Mouse (Mus musculus) gastrocnemius, adult 8-10 months (tissue): Measurements from ENCODE around the gene Ric1. TPM values are rescaled to one million over a fixed set of nuclear protein-coding genes. Genes with fewer than 3 reads are reported as not detected.

ENCODE experiments used
- DNase-seq, 2 experiments: peaks; one replicate each; pipeline ENCODE4 v3.0.0; 2022; ENCODE audit warnings: low spot score in 2 of 2
- total RNA-seq, 4 experiments: library from RNA; stranded (reverse); gene quantifications; 2 replicates each; pipeline ENCODE4 v1.2.4; 2022

Ric1 gene
- total RNA-seq = 10 to 100 TPM; 25.3 to 31.7 (median 29.7) TPM

- peak; percentile 82 to 84 for DNase-seq
Observed at GRCm38 (mm10) chr19:29521637-29522435, at the start of gene Ric1. Ric1 (plus strand) TSS chr19:29522282.

DNA sequence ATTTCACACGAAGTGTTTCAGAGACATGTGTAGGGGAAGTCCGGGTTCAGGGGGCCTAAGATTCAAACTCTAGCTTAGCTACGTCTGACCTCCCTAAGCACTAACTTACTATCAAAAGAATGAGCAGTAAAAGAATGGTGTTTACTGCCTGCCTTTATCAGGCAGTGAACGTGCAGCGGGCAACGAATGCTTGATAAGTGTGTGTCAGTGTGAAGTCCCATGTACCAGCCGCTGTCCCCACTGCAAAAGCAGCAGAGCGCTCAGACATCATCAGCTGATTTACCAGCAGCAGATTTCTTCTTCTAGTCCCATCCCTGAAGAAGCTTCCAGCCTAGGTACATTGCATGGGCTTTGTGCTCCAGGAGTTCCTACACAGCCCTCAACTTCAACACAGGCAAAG is 49.7 kb upstream of the Ric1 start:
- no peak for DNase-seq

GRCm38 (mm10) chr19:29472946-29473345 is 49.1 kb upstream of the Ric1 start:
- no peak for DNase-seq

DNA sequence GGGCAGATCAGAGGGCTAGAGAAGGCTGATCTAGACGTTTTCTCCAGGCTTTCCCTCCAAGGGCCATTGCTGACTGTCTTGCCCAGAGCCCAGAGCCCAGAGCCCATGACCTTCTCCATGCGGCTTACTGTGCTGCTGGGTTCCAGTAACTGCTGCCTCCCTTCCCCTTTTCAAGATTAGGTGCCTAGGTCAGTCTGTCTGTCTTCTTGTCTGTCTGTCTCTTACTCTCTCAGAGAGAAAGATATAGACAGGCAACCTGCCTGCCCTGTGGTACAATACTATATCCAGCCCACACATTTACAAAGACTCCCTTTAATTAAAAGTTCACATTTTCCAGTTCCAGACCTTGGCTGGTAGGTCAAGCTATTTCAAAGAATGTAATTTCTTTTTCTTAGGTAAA is 47.3 kb upstream of the Ric1 start:
- no peak for DNase-seq

- no peak for DNase-seq
Observed at GRCm38 (mm10) chr19:29475210-29475620, 46.9 kb upstream of the Ric1 start.

DNA sequence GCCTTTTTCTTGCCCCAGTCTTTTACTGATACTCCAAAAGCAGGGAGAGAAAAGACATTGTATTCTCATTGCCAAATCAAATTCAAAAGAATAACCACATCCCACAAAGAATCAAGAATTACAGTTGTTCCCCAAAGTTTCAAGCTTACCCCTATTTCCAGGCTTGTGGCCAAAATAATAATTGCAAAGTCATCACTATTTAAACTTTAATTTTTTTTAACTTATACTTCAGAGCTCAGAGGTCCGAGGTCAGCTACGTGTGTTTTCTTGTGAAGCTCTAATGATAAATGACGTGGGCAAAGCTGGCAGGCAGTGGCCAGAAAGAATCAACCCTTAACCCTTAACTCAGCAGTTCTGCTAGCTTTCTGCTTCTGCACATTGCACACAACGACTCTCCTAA is 43.5 kb upstream of the Ric1 start:
- no peak for DNase-seq

- no peak for DNase-seq
Observed at GRCm38 (mm10) chr19:29481578-29481977, 40.5 kb upstream of the Ric1 start.

GRCm38 (mm10) chr19:29482148-29482547 is 39.9 kb upstream of the Ric1 start:
- no peak for DNase-seq

- DNase-seq = no peak
Observed at GRCm38 (mm10) chr19:29482637-29483036, 39.4 kb upstream of the Ric1 start.

GRCm38 (mm10) chr19:29483386-29483785 is 38.7 kb upstream of the Ric1 start:
- DNase-seq = peak in 1 of 2 experiments; percentile 34

GRCm38 (mm10) chr19:29484537-29484936 is 37.5 kb upstream of the Ric1 start:
- no peak for DNase-seq

- no peak for DNase-seq
Observed at GRCm38 (mm10) chr19:29485257-29485948, 36.7 kb upstream of the Ric1 start.

- DNase-seq = no peak
Observed at GRCm38 (mm10) chr19:29486545-29487206, 35.4 kb upstream of the Ric1 start.

- no peak for DNase-seq
Observed at GRCm38 (mm10) chr19:29487326-29488072, 34.6 kb upstream of the Ric1 start.

- DNase-seq = no peak
Observed at GRCm38 (mm10) chr19:29488073-29488390, 34.0 kb upstream of the Ric1 start.

DNA sequence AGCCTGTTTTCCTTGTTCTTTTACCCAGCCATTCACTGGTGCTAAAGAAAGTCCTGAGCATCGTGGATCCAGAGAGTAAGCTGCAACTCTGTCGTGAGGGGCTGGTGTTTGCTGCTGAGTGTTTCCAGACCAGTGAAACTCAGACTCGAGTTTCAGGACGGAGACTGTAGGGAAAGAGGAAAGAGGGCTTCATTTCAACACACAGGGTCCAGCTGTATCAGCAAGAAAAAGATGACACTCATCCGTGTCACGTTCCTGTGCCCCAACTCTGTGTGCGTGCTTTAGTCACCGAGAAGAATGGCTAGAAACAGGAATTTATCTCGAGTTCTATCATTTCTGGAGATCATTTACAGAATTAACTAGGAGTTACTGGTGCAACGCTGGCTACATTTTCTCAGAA is 33.7 kb upstream of the Ric1 start:
- no peak for DNase-seq

DNA sequence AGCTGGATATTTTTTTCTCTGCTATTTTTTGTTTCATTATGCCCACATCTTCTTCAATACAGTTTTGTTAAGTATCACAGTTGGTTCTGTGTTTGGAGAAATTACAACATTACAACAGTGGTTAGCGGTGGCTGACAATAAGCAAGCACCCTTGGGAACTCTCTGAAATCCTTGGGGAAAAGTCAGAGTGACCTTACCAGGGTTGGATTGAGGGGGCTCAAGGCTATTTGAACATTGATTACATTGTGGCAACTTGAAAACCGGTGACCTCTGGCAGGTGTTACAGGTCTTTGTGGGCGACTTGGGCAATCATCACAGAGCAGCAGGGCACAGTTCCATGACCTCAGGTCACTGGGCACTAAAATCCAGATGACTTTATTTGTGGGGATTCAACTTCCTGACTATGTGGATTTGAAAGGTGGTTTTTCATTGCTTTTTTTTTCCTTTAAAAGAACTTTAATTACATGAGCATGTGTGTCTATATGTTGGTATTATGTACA is 32.2 kb upstream of the Ric1 start:
- DNase-seq = no peak

GRCm38 (mm10) chr19:29491467-29491866 is 30.6 kb upstream of the Ric1 start:
- no peak for DNase-seq

DNA sequence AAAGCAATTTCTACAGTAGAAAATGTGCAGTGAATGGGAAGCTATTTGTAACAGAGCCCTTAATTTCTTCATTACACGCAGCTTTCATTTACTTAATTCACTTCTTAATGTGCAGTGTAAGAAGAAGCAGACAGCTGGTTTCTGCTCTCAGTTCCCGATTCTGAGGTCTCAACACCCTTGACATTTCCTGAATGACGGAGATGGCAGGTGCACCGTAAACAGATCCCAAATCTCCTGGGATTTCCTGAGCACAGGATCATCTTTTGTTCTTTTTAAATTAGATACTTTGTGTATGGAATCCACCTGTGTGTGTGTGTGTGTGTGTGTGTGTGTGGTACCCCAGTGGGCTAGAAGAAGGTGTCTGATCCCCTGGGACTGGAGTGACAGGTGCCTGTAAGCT is 27.6 kb upstream of the Ric1 start:
- DNase-seq = no peak

GRCm38 (mm10) chr19:29496001-29496597 is 26.0 kb upstream of the Ric1 start:
- DNase-seq = no peak
